Mouse (Mus musculus) cortical plate, adult 2 months (tissue): Measurements from ENCODE around the gene Hecw1.

ENCODE experiments used
- CTCF ChIP-seq: fragments of 200-500 bp; IDR thresholded peaks from 2 replicates; pipeline ENCODE4 v1.5.1; 2011; ENCODE audit warnings: mild to moderate bottlenecking, control low read depth, low read length; ENCODE audit not compliant: insufficient read depth; ENCODE audit errors: extremely low read depth
- POLR2A ChIP-seq: fragments of 200-500 bp; IDR thresholded peaks from 2 replicates; pipeline ENCODE4 v1.6.1; 2011; ENCODE audit warnings: mild to moderate bottlenecking, low read length, control low read depth; ENCODE audit not compliant: insufficient read depth; ENCODE audit errors: extremely low read depth

DNA sequence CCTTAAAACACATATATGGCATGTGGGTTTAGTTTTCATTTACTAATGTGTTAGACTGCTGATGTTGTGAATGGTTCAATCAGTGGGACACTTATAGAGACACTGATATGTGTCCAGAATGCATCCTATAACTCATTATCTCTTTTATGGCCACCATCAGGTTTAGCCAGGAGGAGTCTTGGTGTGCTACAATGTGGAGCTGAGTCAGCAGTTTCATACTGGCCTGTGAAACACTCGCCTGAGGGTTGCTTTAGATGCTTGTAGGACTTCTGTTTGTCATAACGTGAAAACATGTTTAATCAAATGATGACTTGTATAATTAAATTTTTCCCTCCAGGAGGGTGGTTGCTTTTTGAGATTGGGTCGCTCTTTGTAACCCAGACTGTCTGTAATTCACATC is 343.4 kb downstream of the Hecw1 start:
- TF ChIP-seq CTCF: no peak
- no peak for TF ChIP-seq POLR2A
